Mouse (Mus musculus) cortical plate, adult 2 months (tissue): ENCODE measurements around the gene Polr2g.

Source experiments
- CTCF ChIP-seq: fragments of 200-500 bp; IDR thresholded peaks from 2 replicates; pipeline ENCODE4 v1.5.1; 2011; ENCODE audit warnings: mild to moderate bottlenecking, control low read depth, low read length; ENCODE audit not compliant: insufficient read depth; ENCODE audit errors: extremely low read depth
- POLR2A ChIP-seq: fragments of 200-500 bp; IDR thresholded peaks from 2 replicates; pipeline ENCODE4 v1.6.1; 2011; ENCODE audit warnings: mild to moderate bottlenecking, low read length, control low read depth; ENCODE audit not compliant: insufficient read depth; ENCODE audit errors: extremely low read depth

- TF ChIP-seq CTCF (peak; percentile 62), POLR2A (no peak)
Measured at GRCm38 (mm10) chr19:8844371-8845129, 46.2 kb upstream of the Polr2g start.
